Mouse (Mus musculus): Measurements from ENCODE around the gene Slc6a19. TPM values are rescaled to one million over a fixed set of nuclear protein-coding genes. Genes with fewer than 3 reads are reported as not detected.
A peak's percentile ranks its signal among the peaks of the same experiment; 100 is the strongest.

Gene Slc6a19
- polyA plus RNA-seq, 3 experiments from 2014 or later, result not detected

GRCm38 (mm10) chr13:73658953-73659352 lies 45.7 kb downstream of the Slc6a19 start:
- ATAC-seq, result no peak

GRCm38 (mm10) chr13:73654976-73655375 lies 49.7 kb downstream of the Slc6a19 start:
- no peak for ATAC-seq

- no peak for ATAC-seq
Measured at GRCm38 (mm10) chr13:73653266-73653665, 51.4 kb downstream of the Slc6a19 start.

- ATAC-seq, result peak; percentile 89
Measured at GRCm38 (mm10) chr13:73646397-73647087, 58.1 kb downstream of the Slc6a19 start.

GRCm38 (mm10) chr13:73641296-73641695 lies 63.4 kb downstream of the Slc6a19 start:
- ATAC-seq, result no peak

GRCm38 (mm10) chr13:73637826-73638225 lies 66.8 kb downstream of the Slc6a19 start:
- ATAC-seq, result no peak

GRCm38 (mm10) chr13:73631837-73632236 lies 72.8 kb downstream of the Slc6a19 start:
- no peak for ATAC-seq

Other genes starting within 250 kb of the Slc6a19 start
- gene Lpcat1, start 237.7 kb downstream of the Slc6a19 start, polyA plus RNA-seq (2017; shearing (Covaris generic)), result 10 to 100 TPM; 26.5 to 39.7 (median 36.1) TPM
- gene Slc6a3, start 168.1 kb downstream of the Slc6a19 start, polyA plus RNA-seq (2017; shearing (Covaris generic)), result not detected
- 10 to 100 TPM; 34.1 to 56.7 (median 36.7) TPM for gene Clptm1l, start 100.9 kb downstream of the Slc6a19 start, polyA plus RNA-seq (2017; shearing (Covaris generic))
- gene Tert, start 78.0 kb downstream of the Slc6a19 start, polyA plus RNA-seq (2017; shearing (Covaris generic)), result 1 to 10 TPM; 2.0 to 7.7 (median 2.8) TPM
- gene Slc6a18, start 26.8 kb downstream of the Slc6a19 start, polyA plus RNA-seq (2017; shearing (Covaris generic)), result not detected
- gene Slc12a7, start 28.2 kb upstream of the Slc6a19 start, polyA plus RNA-seq (2017; shearing (Covaris generic)), result 10 to 100 TPM; 17.3 to 41.0 (median 40.8) TPM
- gene Nkd2, start 142.8 kb upstream of the Slc6a19 start, polyA plus RNA-seq (2017; shearing (Covaris generic)), result under 1 TPM in 2 of 3 experiments, not detected in 1; 0.19 to 0.44 TPM
- 10 to 100 TPM in 1 of 3 experiments, 1 to 10 TPM in 2; 2.5 to 17.3 (median 4.5) TPM for gene Trip13, start 232.9 kb upstream of the Slc6a19 start, polyA plus RNA-seq (2017; shearing (Covaris generic))
- gene Brd9, start 232.9 kb upstream of the Slc6a19 start, polyA plus RNA-seq (2017; shearing (Covaris generic)), result 10 to 100 TPM; 62.6 to 78.6 (median 69.0) TPM

All from inflammation-experienced regulatory T-cells, adult 6 months (primary cell).